Mouse (Mus musculus): ENCODE results near the gene Dclre1c.

DNA sequence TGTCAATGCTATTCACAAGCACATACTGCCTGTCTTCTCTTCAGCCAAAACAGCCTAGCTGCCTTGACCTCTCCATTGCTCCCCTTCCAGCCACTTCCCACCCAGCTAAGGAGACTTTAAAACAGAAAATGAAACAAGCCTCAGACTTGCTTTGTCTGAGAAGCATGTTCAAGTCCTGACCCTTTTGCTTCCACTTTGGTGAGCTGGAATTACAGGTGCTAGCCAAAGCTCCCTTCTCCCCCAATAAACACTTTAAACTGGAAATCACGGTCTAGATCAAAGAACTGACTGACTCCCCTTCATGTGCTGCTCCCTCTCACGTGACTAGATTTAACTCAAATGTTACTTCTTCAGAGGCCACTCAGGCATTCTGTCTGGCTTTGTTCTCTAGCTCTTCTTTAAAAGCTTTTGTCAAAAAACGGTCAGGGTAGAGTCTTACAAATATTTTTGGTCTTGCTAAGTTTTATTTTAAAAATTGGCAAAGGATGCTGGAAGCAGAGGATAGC lies 51.9 kb downstream of the Dclre1c start:
- no peak for TF ChIP-seq CTCF (IDR thresholded peaks at IDR 0.05; ENCODE audit: low read depth)
- no peak for TF ChIP-seq EP300 (IDR thresholded peaks at IDR 0.05; ENCODE audit: low read depth)

Data from heart, postnatal 0 days (tissue).